Mouse (Mus musculus): ENCODE measurements at regions not wholly inside any gene's neighbourhood (a gene's known extent, or its start where the extent isn't known, plus 50 kb on each side); places are given as distances from the start of the nearest gene placed in this dataset.

DNA sequence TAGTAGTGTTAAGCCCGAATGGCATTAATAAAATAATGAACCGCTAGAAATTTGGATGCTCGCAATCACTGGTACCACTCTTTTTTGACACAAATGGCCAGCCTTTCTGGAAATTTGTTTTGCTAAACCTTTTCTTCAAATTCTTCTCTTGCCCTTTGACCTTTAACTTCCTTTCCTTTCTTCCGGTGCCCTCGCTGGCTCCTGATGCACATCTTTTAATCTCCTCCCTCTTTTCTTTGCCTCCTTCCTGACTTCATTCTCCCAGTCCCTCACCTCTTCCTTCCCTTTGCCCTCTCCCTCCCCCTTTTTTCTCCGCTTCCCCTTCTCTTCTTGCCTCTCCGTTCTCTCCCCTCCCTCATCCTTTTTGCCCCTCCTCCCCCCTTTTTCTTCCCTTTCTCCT, 118.3 kb upstream of the Zfhx3 start:
- TF ChIP-seq CTCF (IDR thresholded peaks at IDR 0.05; ENCODE audit: low read depth, low read length): no peak
- no peak for TF ChIP-seq POLR2A (IDR thresholded peaks at IDR 0.05; ENCODE audit: insufficient read depth, low read length)
